Mouse (Mus musculus) heart, embryonic 11.5 days (tissue): ENCODE data around the gene Fndc11. TPM values are rescaled to one million over a fixed set of nuclear protein-coding genes. Genes with fewer than 3 reads are reported as not detected.
"Not testable (repeated sequence)": the region's sequence is repeated elsewhere in the genome, so short reads cannot be mapped to it uniquely, and the experiment has no call there.

Experiments used
- ATAC-seq: fragments of 200-750 bp; cut with Nextera tagmentation; replicated peaks from 2 replicates; pipeline ENCODE4 v1.8.0; 2017; ENCODE audit warnings: moderate library complexity; ENCODE audit not compliant: insufficient number of reproducible peaks, low FRiP score, low TSS enrichment
- H3K27ac ChIP-seq: fragments of 300-500 bp; sonication (generic); 2 replicates; pipeline ENCODE4 v1.5.1; 2014; ENCODE audit warnings: mild to moderate bottlenecking, low read depth, low read length
- H3K27me3 ChIP-seq: fragments of 300-500 bp; sonication (generic); 2 replicates; pipeline ENCODE4 v1.6.1; 2014; ENCODE audit warnings: mild to moderate bottlenecking, low read length, mixed read lengths; ENCODE audit not compliant: control insufficient read depth, insufficient read depth
- H3K36me3 ChIP-seq: fragments of 300-500 bp; sonication (generic); 2 replicates; pipeline ENCODE4 v1.6.1; 2014; ENCODE audit warnings: mild to moderate bottlenecking, low read length, moderate library complexity, mixed read lengths; ENCODE audit not compliant: control insufficient read depth, insufficient read depth
- H3K4me1 ChIP-seq: fragments of 300-500 bp; sonication (generic); 2 replicates; pipeline ENCODE4 v1.6.1; 2014; ENCODE audit warnings: low read length; ENCODE audit not compliant: control insufficient read depth, insufficient read depth
- H3K4me2 ChIP-seq: fragments of 300-500 bp; sonication (generic); 2 replicates; pipeline ENCODE4 v1.6.1; 2014; ENCODE audit warnings: mild to moderate bottlenecking, moderate library complexity
- H3K4me3 ChIP-seq: fragments of 300-500 bp; sonication (generic); 2 replicates; pipeline ENCODE4 v1.5.1; 2014; ENCODE audit warnings: low read depth, low read length
- H3K9ac ChIP-seq: fragments of 300-500 bp; sonication (generic); 2 replicates; pipeline ENCODE4 v1.6.1; 2014; ENCODE audit warnings: mild to moderate bottlenecking, low read depth, low read length, moderate library complexity
- H3K9me3 ChIP-seq: fragments of 300-500 bp; sonication (generic); replicated peaks from 2 replicates; pipeline ENCODE4 v1.6.1; 2016; ENCODE audit warnings: low read length; ENCODE audit not compliant: control insufficient read depth
- WGBS: fragments of 180-500 bp; shearing (Covaris S2); extraction: QIAGEN DNeasy Blood & Tissue Kit; methylation state at CpG from one replicate; pipeline ENCODE4 v1.1.7; 2014; ENCODE audit not compliant: insufficient replicate concordance; 5-methylcytosine and 5-hydroxymethylcytosine counted together
- polyA plus RNA-seq: library from polyadenylated mRNA; unstranded; fragments of >200 nt; fragmentation: Nextera tagmentation; extraction: Ambion mirVana; gene quantifications from 2 replicates; pipeline ENCODE4 v1.2.1, GENCODE M21; 2014

The Fndc11 gene
- polyA plus RNA-seq, 1 experiment from 2014 or later = 0.13 TPM

DNA sequence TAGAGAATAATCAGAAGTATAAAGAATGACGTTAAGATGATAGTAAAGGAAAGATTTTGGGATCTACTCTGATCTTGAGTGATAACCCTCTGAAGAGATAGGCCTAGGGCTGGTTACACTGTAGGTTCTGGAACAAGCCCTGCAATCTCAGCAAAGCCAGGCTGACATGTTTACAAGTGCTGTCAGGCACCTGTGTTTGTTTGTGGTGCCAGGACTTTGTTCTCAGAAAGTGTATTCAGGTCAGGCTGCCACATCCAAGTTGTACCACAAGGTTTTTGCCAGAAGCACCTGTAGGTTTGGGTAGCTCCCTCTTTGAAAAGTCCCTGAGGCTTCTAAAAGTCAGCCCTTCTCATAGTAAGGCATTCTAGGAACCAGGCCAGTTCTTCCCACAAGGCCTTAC, 30.5 kb upstream of the Fndc11 start:
- ATAC-seq = no peak
- H3K9me3 ChIP-seq = no peaks in the 10 kb centered on the region
- WGBS = 70% methylated on average over 1 of the region's 1 CpGs

DNA sequence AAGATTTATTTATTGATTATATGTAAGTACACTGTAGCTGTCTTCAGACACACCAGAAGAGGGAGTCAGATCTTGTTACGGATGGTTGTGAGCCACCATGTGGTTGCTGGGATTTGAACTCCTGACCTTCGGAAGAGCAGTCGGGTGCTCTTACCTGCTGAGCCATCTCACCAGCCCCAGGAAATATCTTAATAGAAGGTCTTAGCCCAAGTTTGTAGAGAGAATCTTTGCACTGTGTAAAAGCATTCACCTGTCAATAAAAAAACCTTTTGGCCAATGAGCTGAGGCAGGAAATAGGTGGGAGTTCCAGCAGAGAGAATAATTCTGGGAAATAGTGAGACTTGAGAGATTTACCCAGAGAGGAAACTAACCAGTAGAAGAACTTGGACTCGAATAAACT, 28.4 kb upstream of the Fndc11 start:
- H3K9me3 ChIP-seq, ATAC-seq, H3K4me2 ChIP-seq, H3K27ac ChIP-seq, H3K27me3 ChIP-seq, H3K9ac ChIP-seq, H3K4me3 ChIP-seq, H3K4me1 ChIP-seq, H3K36me3 ChIP-seq: not testable (repeated sequence)
- 71% methylated on average over 4 of the region's 4 CpGs for WGBS

More for the DNA sequence above, 30.5 kb upstream of the Fndc11 start:
- no peaks in the 10 kb centered on the region for H3K27me3 ChIP-seq
- H3K4me1 ChIP-seq = peaks cover 5% of the 10 kb centered on the region
- H3K36me3 ChIP-seq = no peaks in the 10 kb centered on the region
- H3K9ac ChIP-seq = no peak overlapping the region
- no peak overlapping the region for H3K27ac ChIP-seq
- H3K4me3 ChIP-seq = no peak overlapping the region
- no peak overlapping the region for H3K4me2 ChIP-seq

DNA sequence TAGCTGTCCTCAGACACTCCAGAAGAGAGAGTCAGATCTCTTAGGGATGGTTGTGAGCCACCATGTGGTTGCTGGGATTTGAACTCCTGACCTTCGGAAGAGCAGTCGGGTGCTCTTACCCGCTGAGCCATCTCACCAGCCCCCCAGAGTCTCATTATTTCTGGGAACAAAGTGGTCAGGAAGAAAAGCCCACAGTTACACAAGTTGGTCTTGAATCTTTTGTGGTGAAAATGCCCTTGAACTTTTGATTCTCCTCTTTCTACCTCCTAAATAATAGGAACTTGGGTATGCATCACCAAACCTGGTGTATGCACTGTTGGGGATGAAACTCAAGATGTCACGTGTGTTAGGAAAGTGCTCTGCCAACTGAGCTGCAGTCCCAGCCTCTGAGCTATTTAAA, 27.9 kb upstream of the Fndc11 start:
- 63% methylated on average over 4 of the region's 4 CpGs for WGBS
- Histone ChIP-seq H3K9ac (no peak overlapping the region), H3K9me3 (no peaks in the 10 kb centered on the region), H3K4me3 (no peak overlapping the region), H3K36me3 (no peaks in the 10 kb centered on the region), H3K4me1 (peaks cover 5% of the 10 kb centered on the region), H3K27ac (no peak overlapping the region), H3K4me2 (no peak overlapping the region), H3K27me3 (no peaks in the 10 kb centered on the region; the same call in 1 of the 2 replicates)
- ATAC-seq = no peak

DNA sequence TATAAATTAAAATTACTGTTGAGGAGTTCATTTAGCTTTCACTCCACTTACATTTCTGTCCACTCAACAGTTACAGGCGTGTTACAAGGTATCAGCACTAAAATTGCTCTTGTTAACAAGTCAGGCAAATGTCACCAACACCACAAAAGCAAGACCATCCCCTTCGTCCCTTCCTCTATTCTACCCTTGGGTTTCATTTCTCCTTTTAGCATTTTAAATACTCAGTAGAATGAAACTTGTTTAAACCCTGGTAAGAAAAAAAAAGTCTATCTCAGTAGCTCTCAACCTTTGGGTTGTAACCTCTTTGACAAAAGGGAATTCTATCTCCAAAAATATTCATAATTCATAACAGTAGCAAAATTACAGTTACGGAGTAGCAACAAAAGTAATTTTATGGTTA, 26.8 kb upstream of the Fndc11 start:
- H3K27ac ChIP-seq = no peak overlapping the region
- no peak overlapping the region for H3K9ac ChIP-seq
- no peak for ATAC-seq
- H3K27me3 ChIP-seq = peaks cover 2% of the 10 kb centered on the region; the same call in 1 of the 2 replicates
- peaks cover 5% of the 10 kb centered on the region for H3K4me1 ChIP-seq
- H3K4me3 ChIP-seq = no peak overlapping the region
- no peak overlapping the region for H3K4me2 ChIP-seq
- no peaks in the 10 kb centered on the region for H3K9me3 ChIP-seq
- H3K36me3 ChIP-seq = no peaks in the 10 kb centered on the region
- 57% methylated on average over 3 of the region's 3 CpGs for WGBS

DNA sequence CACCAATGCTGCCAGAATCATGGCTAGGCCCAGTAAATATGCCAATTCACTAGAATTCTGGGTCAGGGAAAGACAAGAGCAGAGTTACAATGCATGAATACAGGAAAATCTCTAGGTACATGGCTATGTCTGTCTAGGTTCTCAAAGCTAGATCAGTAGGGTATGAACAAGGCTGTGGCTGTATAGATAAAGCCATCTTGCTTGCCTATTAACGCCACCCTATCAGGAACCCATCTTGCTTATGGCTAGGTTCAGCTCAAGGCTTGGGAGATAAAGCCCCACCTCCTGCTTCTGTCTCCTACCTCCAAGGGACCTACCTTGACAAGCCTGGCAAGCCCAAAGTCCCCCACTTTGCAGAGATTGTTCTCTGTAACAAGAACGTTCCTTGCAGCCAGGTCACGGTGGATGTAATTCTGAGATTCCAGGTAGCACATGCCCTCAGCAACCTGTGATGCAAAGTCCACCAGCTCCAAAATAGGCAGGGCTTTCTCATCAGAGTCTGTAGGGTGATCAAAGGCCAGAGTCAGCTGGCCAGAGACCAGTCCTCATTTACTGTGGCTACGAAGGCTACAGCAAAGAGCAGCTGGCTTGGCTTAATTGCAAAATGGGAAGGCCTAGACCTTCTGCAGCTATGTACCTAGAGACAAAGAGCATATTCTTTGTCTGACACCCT, 23.0 kb upstream of the Fndc11 start:
- Histone ChIP-seq H3K4me2 (no peak overlapping the region), H3K27ac (no peak overlapping the region), H3K4me1 (no peaks in the 10 kb centered on the region), H3K4me3 (no peak overlapping the region), H3K36me3 (no peaks in the 10 kb centered on the region), H3K27me3 (peaks cover 7% of the 10 kb centered on the region; the same call in 1 of the 2 replicates), H3K9me3 (no peaks in the 10 kb centered on the region), H3K9ac (no peak overlapping the region)
- WGBS = 83% methylated on average over 4 of the region's 4 CpGs
- ATAC-seq = no peak

DNA sequence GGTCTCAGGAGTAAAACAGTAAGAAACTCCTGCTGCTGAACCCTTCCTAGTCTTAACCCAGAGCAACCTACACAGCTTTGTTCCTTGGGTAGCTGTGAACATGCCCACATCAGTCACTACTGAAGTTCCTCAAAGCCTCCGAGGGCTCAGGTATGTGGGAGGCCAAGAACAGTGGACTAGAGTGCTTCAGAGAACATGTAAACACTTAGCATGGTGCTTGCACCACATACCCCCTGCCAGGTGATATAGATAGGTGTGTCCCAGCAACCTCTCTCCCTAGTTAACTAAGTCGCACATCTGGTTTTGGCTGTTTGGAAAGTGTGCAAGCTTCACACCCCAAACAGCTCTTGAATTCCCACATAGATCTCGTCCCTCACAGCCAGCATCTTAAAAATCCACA, 18.2 kb upstream of the Fndc11 start:
- Histone ChIP-seq H3K4me1 (no peaks in the 10 kb centered on the region), H3K9me3 (no peaks in the 10 kb centered on the region), H3K9ac (no peak overlapping the region), H3K36me3 (no peaks in the 10 kb centered on the region), H3K27me3 (0 out of 2 replicates have a peak, but pooled peaks cover 7% of the 10 kb centered on the region), H3K4me3 (no peak overlapping the region), H3K4me2 (no peak overlapping the region), H3K27ac (no peak overlapping the region)
- ATAC-seq = no peak
- WGBS = 59% methylated on average over 3 of the region's 3 CpGs

DNA sequence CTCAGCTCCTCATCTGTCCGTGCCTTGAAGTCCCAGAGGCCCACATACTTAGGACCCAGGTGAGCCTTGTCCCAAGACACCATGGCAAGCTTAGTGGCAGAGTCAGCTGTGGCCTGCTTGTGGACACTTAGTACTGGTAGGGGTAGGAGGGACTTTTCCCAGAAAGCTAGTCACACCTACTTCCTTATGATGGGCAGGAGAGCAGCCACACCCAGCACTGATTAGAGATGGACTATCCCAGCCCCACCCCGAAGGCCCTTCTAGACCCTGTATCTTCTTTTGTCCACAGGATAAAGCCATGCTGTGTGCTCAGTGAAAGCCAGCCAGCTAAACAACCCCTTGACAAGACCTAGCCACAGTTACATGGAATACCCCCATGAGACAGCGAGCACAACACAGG, 17.4 kb upstream of the Fndc11 start, which contains the start of gene Ptk6:
Ptk6 (minus strand) TSS at position 368 of the 400 bp plus-strand sequence.
- H3K4me3 ChIP-seq = no peak within 1 kb of the TSS
- no peak within 1 kb of the TSS for H3K4me2 ChIP-seq
- H3K27ac ChIP-seq = no peak within 1 kb of the TSS
- H3K36me3 ChIP-seq = no peaks in the 10 kb centered on the region
- ATAC-seq = no peak
- 79% methylated on average over 3 of the region's 3 CpGs for WGBS
- H3K9me3 ChIP-seq = no peaks in the 10 kb centered on the region
- H3K9ac ChIP-seq = no peak within 1 kb of the TSS
- 0 out of 2 replicates have a peak, but pooled peaks cover 7% of the 10 kb centered on the region for H3K27me3 ChIP-seq
- H3K4me1 ChIP-seq = no peaks in the 10 kb centered on the region

DNA sequence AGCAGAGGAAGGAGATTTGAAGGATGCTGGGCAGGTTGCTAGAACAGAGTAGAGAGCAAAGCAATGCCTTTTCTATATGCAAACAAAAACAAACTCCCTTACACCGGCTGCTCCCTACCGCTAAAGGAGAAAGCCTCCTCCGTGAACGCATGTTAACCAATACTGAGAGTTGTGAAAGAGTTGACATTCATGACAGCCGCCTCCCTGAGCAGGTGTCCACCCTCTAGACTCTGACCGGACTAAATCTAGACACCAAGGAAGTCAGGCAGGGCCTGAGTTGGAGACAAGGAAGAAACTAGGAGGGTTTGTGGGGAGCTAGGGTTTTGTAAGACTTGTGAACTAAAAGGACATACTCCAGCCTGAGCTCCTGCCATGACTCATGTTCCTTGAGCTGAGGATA, 16.9 kb upstream of the Fndc11 start:
- no peak overlapping the region for H3K27ac ChIP-seq
- 0 out of 2 replicates have a peak, but pooled peaks cover 7% of the 10 kb centered on the region for H3K27me3 ChIP-seq

DNA sequence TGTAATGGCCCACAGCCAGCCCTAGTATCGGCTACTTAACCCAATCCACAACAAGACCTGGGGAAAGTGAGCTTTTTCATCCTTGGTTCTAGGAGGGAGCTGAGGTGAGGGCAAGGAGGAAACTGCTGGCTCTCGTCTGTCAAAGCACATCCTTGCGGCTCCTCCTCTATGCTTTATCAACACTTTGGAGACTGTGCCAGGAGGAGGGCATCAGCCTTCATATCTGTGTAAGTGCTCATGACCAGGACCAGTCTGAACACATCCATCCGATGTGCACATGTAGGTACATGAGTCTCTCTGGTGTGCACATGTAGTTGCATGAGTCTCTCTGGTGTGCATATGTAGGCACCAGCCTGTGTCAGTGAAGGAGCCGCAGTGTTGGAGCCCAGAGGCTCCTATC, 14.1 kb upstream of the Fndc11 start:
- peaks cover 16% of the 10 kb centered on the region for H3K27me3 ChIP-seq
- no peaks in the 10 kb centered on the region for H3K4me1 ChIP-seq
- no peaks in the 10 kb centered on the region for H3K36me3 ChIP-seq
- no peaks in the 10 kb centered on the region for H3K9me3 ChIP-seq
- no peak overlapping the region for H3K4me2 ChIP-seq
- 72% methylated on average over 5 of the region's 5 CpGs for WGBS
- H3K9ac ChIP-seq = no peak overlapping the region
- no peak overlapping the region for H3K4me3 ChIP-seq
- ATAC-seq = no peak
- no peak overlapping the region for H3K27ac ChIP-seq

More for the DNA sequence above, 16.9 kb upstream of the Fndc11 start:
- Histone ChIP-seq H3K9ac (no peak overlapping the region), H3K9me3 (no peaks in the 10 kb centered on the region), H3K4me1 (no peaks in the 10 kb centered on the region), H3K4me3 (no peak overlapping the region), H3K36me3 (no peaks in the 10 kb centered on the region), H3K4me2 (no peak overlapping the region)
- ATAC-seq = no peak
- 75% methylated on average over 6 of the region's 6 CpGs for WGBS
